Mouse (Mus musculus) brain, embryonic 14.5 days (tissue): ENCODE measurements around the gene Bicdl1.

ENCODE experiments used
- CTCF ChIP-seq: fragments of 200-500 bp; IDR thresholded peaks from 2 replicates; pipeline ENCODE4 v1.5.1; 2012; ENCODE audit warnings: inconsistent platforms, mild to moderate bottlenecking, moderate library complexity, borderline replicate concordance; ENCODE audit not compliant: insufficient read depth, insufficient read length; ENCODE audit errors: extremely low read depth
- POLR2A ChIP-seq: fragments of 200-500 bp; IDR thresholded peaks from 2 replicates; pipeline ENCODE4 v1.6.1; 2012; ENCODE audit warnings: mild to moderate bottlenecking, inconsistent platforms, borderline replicate concordance; ENCODE audit not compliant: poor library complexity, insufficient read depth, insufficient read length, severe bottlenecking; ENCODE audit errors: extremely low read depth

DNA sequence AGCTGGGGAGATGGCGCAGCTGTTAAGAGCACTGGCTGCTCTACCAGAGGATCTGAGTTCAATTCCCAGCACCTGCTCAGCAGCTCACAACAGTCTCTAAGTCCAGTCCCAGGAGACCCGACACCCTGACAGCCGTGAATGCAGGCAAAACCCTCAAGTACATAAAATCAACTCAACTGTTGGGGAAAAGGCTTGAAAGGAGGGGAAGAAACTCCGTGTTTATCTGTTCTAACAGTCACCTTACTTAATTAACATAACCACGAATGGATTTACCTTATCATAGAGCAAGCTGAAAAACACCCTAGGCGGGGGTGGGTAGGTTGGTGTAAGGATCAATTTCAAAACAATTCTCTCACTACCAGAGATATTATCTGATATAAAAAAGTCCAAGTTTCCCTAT, 18.9 kb downstream of the Bicdl1 start:
- TF ChIP-seq POLR2A (no peak), CTCF (no peak)
